Mouse (Mus musculus) gastrocnemius, postnatal 14 days (tissue): ENCODE results near the gene Rps6ka5. TPM values are rescaled to one million over a fixed set of nuclear protein-coding genes. Genes with fewer than 3 reads are reported as not detected.

Source experiments
- DNase-seq: peaks from one replicate; pipeline ENCODE4 v3.0.0; 2021; ENCODE audit warnings: mixed read lengths
- intact Hi-C: fragments of 180-260 bp; cut with DNase I; formaldehyde crosslinking; loops from one replicate; pipeline ENCODE4 v1.15.1; 2025; ENCODE audit warnings: low total_unique reads
- total RNA-seq, 2 experiments: library from RNA; stranded (reverse); gene quantifications; 2 replicates each; pipeline ENCODE4 v1.2.3; 2021

Rps6ka5 gene
- total RNA-seq, 2 experiments from 2014 or later = 7.3 to 13.6 TPM

- intact Hi-C loops = no loop called here
- no peak for DNase-seq
Observed at GRCm38 (mm10) chr12:100543437-100544193, 183.2 kb downstream of the Rps6ka5 start.

- intact Hi-C loops = no loop called here
- DNase-seq = no peak
Observed at GRCm38 (mm10) chr12:100542494-100542893, 184.3 kb downstream of the Rps6ka5 start.

GRCm38 (mm10) chr12:100542076-100542475 is 184.7 kb downstream of the Rps6ka5 start:
- intact Hi-C loops = no loop called here

GRCm38 (mm10) chr12:100539158-100539714 is 187.5 kb downstream of the Rps6ka5 start:
- intact Hi-C loops = no loop called here

More at GRCm38 (mm10) chr12:100542076-100542475, 184.7 kb downstream of the Rps6ka5 start:
- DNase-seq = no peak

GRCm38 (mm10) chr12:100538445-100539157 is 188.2 kb downstream of the Rps6ka5 start:
- DNase-seq = no peak
- intact Hi-C loops = no loop called here

More at GRCm38 (mm10) chr12:100539158-100539714, 187.5 kb downstream of the Rps6ka5 start:
- DNase-seq = no peak

- intact Hi-C loops = no loop called here
- no peak for DNase-seq
Observed at GRCm38 (mm10) chr12:100537091-100537490, 189.7 kb downstream of the Rps6ka5 start.

GRCm38 (mm10) chr12:100535028-100535427 is 191.8 kb downstream of the Rps6ka5 start:
- DNase-seq = no peak
- intact Hi-C loops = no loop called here

- DNase-seq = no peak
- intact Hi-C loops = loop anchor here (5.0 kb wide), 1 partner anchor 38 kb away; no protein-coding TSS in a partner anchor
Observed at GRCm38 (mm10) chr12:100534028-100534427, 192.8 kb downstream of the Rps6ka5 start.

- intact Hi-C loops = loop anchor here (5.0 kb wide), 1 partner anchor 39 kb away; no protein-coding TSS in a partner anchor
- no peak for DNase-seq
Observed at GRCm38 (mm10) chr12:100533209-100533608, 193.6 kb downstream of the Rps6ka5 start.

- no peak for DNase-seq
- intact Hi-C loops = loop anchor here (5.0 kb wide), 1 partner anchor 41 kb away; no protein-coding TSS in a partner anchor
Observed at GRCm38 (mm10) chr12:100531740-100532139, 195.0 kb downstream of the Rps6ka5 start.

GRCm38 (mm10) chr12:100530871-100531270 is 195.9 kb downstream of the Rps6ka5 start:
- intact Hi-C loops = loop anchor here (5.0 kb wide), 1 partner anchor 41 kb away; no protein-coding TSS in a partner anchor
- DNase-seq = no peak

- DNase-seq = no peak
- intact Hi-C loops = loop anchor here (5.0 kb wide), 1 partner anchor 43 kb away; no protein-coding TSS in a partner anchor
Observed at GRCm38 (mm10) chr12:100529651-100530050, 197.1 kb downstream of the Rps6ka5 start.

- intact Hi-C loops = no loop called here
- DNase-seq = peak; percentile 79
Observed at GRCm38 (mm10) chr12:100529172-100529571, 197.6 kb downstream of the Rps6ka5 start.

GRCm38 (mm10) chr12:100528246-100528645 is 198.5 kb downstream of the Rps6ka5 start:
- intact Hi-C loops = no loop called here
- DNase-seq = no peak

GRCm38 (mm10) chr12:100527753-100528152 is 199.0 kb downstream of the Rps6ka5 start:
- intact Hi-C loops = no loop called here
- peak; percentile 74 for DNase-seq

- intact Hi-C loops = no loop called here
- no peak for DNase-seq
Observed at GRCm38 (mm10) chr12:100527241-100527640, 199.5 kb downstream of the Rps6ka5 start.

GRCm38 (mm10) chr12:100525939-100526338 is 200.8 kb downstream of the Rps6ka5 start:
- intact Hi-C loops = no loop called here
- no peak for DNase-seq

- peak; percentile 68 for DNase-seq
- intact Hi-C loops = no loop called here
Observed at GRCm38 (mm10) chr12:100520794-100521186, 206.0 kb downstream of the Rps6ka5 start, which contains the start of gene Ttc7b. Gene Ttc7b, minus strand, starts transcription at chr12:100520826.

GRCm38 (mm10) chr12:100520077-100520793 is 206.5 kb downstream of the Rps6ka5 start:
- intact Hi-C loops = no loop called here

More at GRCm38 (mm10) chr12:100520077-100520793, 206.5 kb downstream of the Rps6ka5 start:
- peak; percentile 68 for DNase-seq
